Comparison of ENCODE assay signal across 14 mouse cellular contexts in the genomic region with DNA sequence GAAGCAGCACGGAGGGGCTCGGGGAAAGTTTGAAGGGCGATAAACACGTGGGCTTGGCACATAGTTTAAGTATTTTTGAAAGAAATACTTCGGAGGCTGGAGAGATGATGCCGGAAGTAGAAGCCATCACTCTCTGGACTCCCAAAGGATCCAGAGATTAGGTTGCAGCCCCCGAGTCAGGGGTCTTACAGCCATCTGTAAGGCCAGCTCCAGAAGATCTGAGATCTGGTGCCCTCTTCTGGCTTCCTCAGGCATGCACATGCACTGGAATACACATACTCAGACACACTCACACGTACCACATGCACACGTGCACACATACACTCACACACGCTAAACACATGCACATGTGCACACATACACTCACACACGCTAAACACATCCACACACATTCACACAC.
"Had no signal": no experiment of that assay in that cellular context is flagged by ENCODE, and none has a peak within 500 bp of the region (broad histone marks: within the 10 kb centered on the region; RNA-seq: fewer than 3 reads in every experiment).

No protein-coding gene starts in this region.

- H3K4me1 ChIP-seq: liver, embryonic 12.5 days had no signal

- H3K9me3 ChIP-seq: limb, embryonic 15.5 days; neural tube, embryonic 15.5 days had no signal

- H3K36me3 ChIP-seq: limb, embryonic 15.5 days; liver, embryonic 12.5 days; midbrain, embryonic 10.5 days; neural tube, embryonic 15.5 days had no signal

- H3K4me2 ChIP-seq: limb, embryonic 15.5 days; liver, embryonic 12.5 days; lung, embryonic 14.5 days; neural tube, embryonic 15.5 days had no signal

- H3K9ac ChIP-seq: limb, embryonic 15.5 days; liver, embryonic 12.5 days; lung, embryonic 14.5 days; neural tube, embryonic 15.5 days had no signal

- H3K27me3 ChIP-seq: limb, embryonic 15.5 days; liver, embryonic 12.5 days; neural tube, embryonic 15.5 days had no signal

- H3K27ac ChIP-seq: left cerebral cortex, adult 2 months; limb, embryonic 15.5 days; liver, embryonic 12.5 days; midbrain, embryonic 10.5 days; neural tube, embryonic 15.5 days had no signal

- ATAC-seq: liver, embryonic 12.5 days had no signal

- DNase-seq: kidney, adult 2 months; kidney, postnatal 4 days; lung, embryonic 14.5 days; lung, postnatal 14 days; right cerebral cortex, adult 18-20 months; right cerebral cortex, postnatal 25 days; thymus, adult 18-20 months; thymus, postnatal 14 days had no signal

- H3K4me3 ChIP-seq: left cerebral cortex, adult 2 months; limb, embryonic 15.5 days; liver, embryonic 12.5 days; midbrain, embryonic 10.5 days; myocyte; neural tube, embryonic 15.5 days had no signal
